Mouse (Mus musculus): Measurements from ENCODE around the gene Wdr59. TPM values are rescaled to one million over a fixed set of nuclear protein-coding genes. Genes with fewer than 3 reads are reported as not detected.

Gene Wdr59
- polyA plus RNA-seq, 1 experiment from 2014 or later, result 3.4 TPM

DNA sequence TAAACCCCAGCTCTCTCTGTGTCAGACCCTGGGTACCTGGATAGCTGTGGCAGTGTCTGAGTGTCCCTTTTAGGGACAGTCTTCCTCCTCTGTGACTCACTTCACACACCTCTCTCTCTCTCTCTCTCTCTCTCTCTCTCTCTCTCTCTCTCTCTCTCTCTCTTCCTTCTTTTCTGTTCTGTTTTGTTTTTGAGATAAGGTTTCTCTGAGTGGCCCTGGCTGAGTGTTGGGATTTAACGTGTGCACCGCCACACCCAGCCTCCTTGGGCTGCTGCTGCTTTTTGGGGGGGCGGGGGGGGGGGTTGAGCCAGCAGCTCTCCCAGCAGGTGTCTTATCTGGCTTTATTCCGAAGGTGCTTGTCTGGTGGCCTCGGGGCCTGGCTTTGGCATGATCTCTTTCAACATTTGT, 43.9 kb upstream of the Wdr59 start:
- 21% methylated on average over 5 of the region's 5 CpGs for WGBS
- 0 out of 4 replicates have a peak overlapping the region, but pooled peaks of 1 of the 2 experiments have one; percentile 24 for H3K27ac ChIP-seq (replicated peaks in 1 of 2; ENCODE audit: control insufficient read depth in 1 of 2, insufficient read depth in 1 of 2, low read depth in 2 of 2, low read length in 2 of 2)
- H3K27me3 ChIP-seq (ENCODE audit: control insufficient read depth, insufficient read depth, low read length), result no peaks in the 10 kb centered on the region
- H3K4me2 ChIP-seq (ENCODE audit: low read length), result peak overlapping the region; percentile 5; the same call in 1 of the 2 replicates
- H3K4me3 ChIP-seq (ENCODE audit: control insufficient read depth in 1 of 2, insufficient read depth in 1 of 2, low read depth in 1 of 2, low read length in 2 of 2), result no peak overlapping the region
- no peak overlapping the region for H3K9ac ChIP-seq (ENCODE audit: low read length)
- ATAC-seq (ENCODE audit: insufficient number of reproducible peaks, insufficient read depth, low FRiP score, low read depth), result no peak
- no peaks in the 10 kb centered on the region for H3K36me3 ChIP-seq (ENCODE audit: control insufficient read depth, insufficient read depth, low read length)
- H3K4me1 ChIP-seq (ENCODE audit: control insufficient read depth in 2 of 2, insufficient read depth in 2 of 2, low read length in 2 of 2), result peaks cover 21 to 46% of the 10 kb centered on the region in 2 experiments
- no peaks in the 10 kb centered on the region for H3K9me3 ChIP-seq (ENCODE audit: control insufficient read depth, low read length)

- no peaks in the 10 kb centered on the region for H3K36me3 ChIP-seq (ENCODE audit: control insufficient read depth, insufficient read depth, low read length)
- H3K27ac ChIP-seq (replicated peaks in 1 of 2; ENCODE audit: control insufficient read depth in 1 of 2, insufficient read depth in 1 of 2, low read depth in 2 of 2, low read length in 2 of 2), result no peak overlapping the region
- H3K4me2 ChIP-seq (ENCODE audit: low read length), result no peak overlapping the region
- H3K27me3 ChIP-seq (ENCODE audit: control insufficient read depth, insufficient read depth, low read length), result no peaks in the 10 kb centered on the region
- H3K9me3 ChIP-seq (ENCODE audit: control insufficient read depth, low read length), result no peaks in the 10 kb centered on the region
- ATAC-seq (ENCODE audit: insufficient number of reproducible peaks, insufficient read depth, low FRiP score, low read depth), result no peak
- H3K4me1 ChIP-seq (ENCODE audit: control insufficient read depth in 2 of 2, insufficient read depth in 2 of 2, low read length in 2 of 2), result peaks cover 21 to 52% of the 10 kb centered on the region in 2 experiments
- no peak overlapping the region for H3K9ac ChIP-seq (ENCODE audit: low read length)
- WGBS, result 79% methylated on average over 2 of the region's 2 CpGs
- no peak overlapping the region for H3K4me3 ChIP-seq (ENCODE audit: control insufficient read depth in 1 of 2, insufficient read depth in 1 of 2, low read depth in 1 of 2, low read length in 2 of 2)
These were observed 42.2 kb upstream of the Wdr59 start for GRCm38 (mm10) chr8:111564093-111564492.

DNA sequence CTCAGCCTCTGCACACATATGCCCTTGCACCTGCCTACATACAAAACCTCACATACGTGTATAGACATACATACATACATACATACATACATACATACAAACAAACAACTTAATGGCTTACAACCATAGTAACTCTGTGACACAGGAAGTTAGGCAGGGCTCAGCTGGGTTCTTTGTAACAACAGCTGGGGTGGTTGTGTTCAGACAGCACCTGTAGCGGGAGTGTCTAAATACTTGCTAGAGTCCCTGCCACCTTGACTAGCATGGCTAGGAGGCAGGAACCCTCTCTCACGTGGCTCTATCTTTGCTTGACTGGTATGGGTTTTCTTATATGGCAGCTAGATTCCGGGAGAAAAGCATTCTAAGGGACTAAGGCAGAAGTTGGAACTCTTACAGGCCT, 41.8 kb upstream of the Wdr59 start:
- 94% methylated on average over 4 of the region's 4 CpGs for WGBS
- Histone ChIP-seq H3K4me1 (ENCODE audit: control insufficient read depth in 2 of 2, insufficient read depth in 2 of 2, low read length in 2 of 2) (peaks cover 23 to 56% of the 10 kb centered on the region in 2 experiments), H3K9me3 (ENCODE audit: control insufficient read depth, low read length) (no peaks in the 10 kb centered on the region), H3K36me3 (ENCODE audit: control insufficient read depth, insufficient read depth, low read length) (no peaks in the 10 kb centered on the region), H3K4me2 (ENCODE audit: low read length) (no peak overlapping the region), H3K9ac (ENCODE audit: low read length) (no peak overlapping the region), H3K27ac (replicated peaks in 1 of 2; ENCODE audit: control insufficient read depth in 1 of 2, insufficient read depth in 1 of 2, low read depth in 2 of 2, low read length in 2 of 2) (no peak overlapping the region), H3K4me3 (ENCODE audit: control insufficient read depth in 1 of 2, insufficient read depth in 1 of 2, low read depth in 1 of 2, low read length in 2 of 2) (no peak overlapping the region), H3K27me3 (ENCODE audit: control insufficient read depth, insufficient read depth, low read length) (no peaks in the 10 kb centered on the region)
- ATAC-seq (ENCODE audit: insufficient number of reproducible peaks, insufficient read depth, low FRiP score, low read depth), result no peak

DNA sequence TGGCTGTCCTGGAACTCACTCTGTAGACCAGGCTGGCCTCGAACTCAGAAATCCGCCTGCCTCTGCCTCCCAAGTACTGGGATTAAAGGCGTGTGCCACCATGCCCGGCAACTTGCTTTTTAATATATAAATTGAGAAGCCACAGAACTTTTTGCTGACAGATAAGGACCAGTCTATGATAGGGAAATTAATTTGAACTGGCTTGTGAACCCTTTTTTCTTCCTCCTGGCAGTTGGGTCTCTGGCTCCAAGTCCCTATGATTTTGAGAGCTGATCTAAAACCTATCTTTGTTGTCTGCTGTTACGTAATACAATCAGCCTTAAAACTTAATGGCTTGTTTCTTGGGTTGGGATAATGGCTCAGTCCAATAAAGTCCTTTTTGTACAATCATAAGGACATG, 41.2 kb upstream of the Wdr59 start:
- H3K36me3 ChIP-seq (ENCODE audit: control insufficient read depth, insufficient read depth, low read length), result no peaks in the 10 kb centered on the region
- no peaks in the 10 kb centered on the region for H3K27me3 ChIP-seq (ENCODE audit: control insufficient read depth, insufficient read depth, low read length)
- H3K27ac ChIP-seq (replicated peaks in 1 of 2; ENCODE audit: control insufficient read depth in 1 of 2, insufficient read depth in 1 of 2, low read depth in 2 of 2, low read length in 2 of 2), result no peak overlapping the region
- peaks cover 20 to 58% of the 10 kb centered on the region in 2 experiments for H3K4me1 ChIP-seq (ENCODE audit: control insufficient read depth in 2 of 2, insufficient read depth in 2 of 2, low read length in 2 of 2)
- no peak overlapping the region for H3K9ac ChIP-seq (ENCODE audit: low read length)
- H3K9me3 ChIP-seq (ENCODE audit: control insufficient read depth, low read length), result no peaks in the 10 kb centered on the region
- 96% methylated on average over 5 of the region's 5 CpGs for WGBS
- no peak overlapping the region for H3K4me3 ChIP-seq (ENCODE audit: control insufficient read depth in 1 of 2, insufficient read depth in 1 of 2, low read depth in 1 of 2, low read length in 2 of 2)
- H3K4me2 ChIP-seq (ENCODE audit: low read length), result no peak overlapping the region
- no peak for ATAC-seq (ENCODE audit: insufficient number of reproducible peaks, insufficient read depth, low FRiP score, low read depth)

DNA sequence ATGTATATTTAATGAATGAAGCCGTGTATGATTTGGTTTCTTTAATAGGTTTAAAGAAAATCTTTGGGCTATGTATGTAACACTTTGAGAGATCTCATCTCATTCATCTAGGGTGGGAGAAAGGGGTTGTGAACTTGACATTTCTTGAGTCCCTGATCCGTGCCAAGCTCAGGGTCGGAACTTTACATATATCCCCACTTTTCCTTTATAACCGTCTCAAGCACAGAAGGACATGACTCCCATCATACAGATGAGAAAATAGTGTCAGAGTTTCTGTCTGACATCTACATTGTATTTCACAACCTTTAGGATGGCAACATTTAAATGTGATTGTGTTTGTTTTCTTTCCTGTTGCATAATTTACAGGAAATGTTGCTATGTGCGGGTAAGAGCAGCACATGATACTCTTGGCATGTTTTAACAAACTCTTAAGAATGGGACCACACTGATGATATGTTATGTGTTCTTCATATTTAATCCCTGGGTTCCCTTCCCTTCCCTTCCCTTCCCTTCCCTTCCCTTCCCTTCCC, 40.4 kb upstream of the Wdr59 start:
- Histone ChIP-seq H3K36me3 (ENCODE audit: control insufficient read depth, insufficient read depth, low read length) (no peaks in the 10 kb centered on the region), H3K9me3 (ENCODE audit: control insufficient read depth, low read length) (no peaks in the 10 kb centered on the region), H3K4me3 (ENCODE audit: control insufficient read depth in 1 of 2, insufficient read depth in 1 of 2, low read depth in 1 of 2, low read length in 2 of 2) (no peak overlapping the region), H3K4me2 (ENCODE audit: low read length) (no peak overlapping the region), H3K9ac (ENCODE audit: low read length) (no peak overlapping the region), H3K4me1 (ENCODE audit: control insufficient read depth in 2 of 2, insufficient read depth in 2 of 2, low read length in 2 of 2) (peaks cover 22 to 53% of the 10 kb centered on the region in 2 experiments), H3K27me3 (ENCODE audit: control insufficient read depth, insufficient read depth, low read length) (no peaks in the 10 kb centered on the region), H3K27ac (replicated peaks in 1 of 2; ENCODE audit: control insufficient read depth in 1 of 2, insufficient read depth in 1 of 2, low read depth in 2 of 2, low read length in 2 of 2) (0 out of 4 replicates have a peak overlapping the region, but pooled peaks of 1 of the 2 experiments have one; percentile 6)
- ATAC-seq (ENCODE audit: insufficient number of reproducible peaks, insufficient read depth, low FRiP score, low read depth), result no peak
- 89% methylated on average over 5 of the region's 5 CpGs for WGBS

DNA sequence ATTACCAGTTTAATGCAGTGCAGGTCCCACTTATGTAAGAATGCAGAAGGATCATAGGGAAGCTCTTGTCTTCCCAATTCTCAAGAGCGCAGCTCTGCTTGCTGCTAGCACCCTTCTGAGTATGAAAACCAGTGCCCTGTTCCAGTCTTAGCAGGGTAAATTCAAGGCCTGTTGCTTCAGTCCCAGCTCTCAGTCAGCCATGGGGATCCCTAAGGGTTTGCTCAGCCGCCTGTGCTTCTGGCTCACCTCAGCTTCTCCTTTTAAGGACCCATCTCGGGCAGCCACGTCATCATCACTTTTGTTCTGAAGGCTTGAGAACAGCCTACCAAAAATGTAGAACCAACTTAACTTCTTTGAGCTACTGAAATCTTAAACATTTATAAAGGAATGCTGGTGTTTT, 39.9 kb upstream of the Wdr59 start:
- Histone ChIP-seq H3K9ac (ENCODE audit: low read length) (no peak overlapping the region), H3K36me3 (ENCODE audit: control insufficient read depth, insufficient read depth, low read length) (no peaks in the 10 kb centered on the region), H3K27me3 (ENCODE audit: control insufficient read depth, insufficient read depth, low read length) (no peaks in the 10 kb centered on the region), H3K4me3 (ENCODE audit: control insufficient read depth in 1 of 2, insufficient read depth in 1 of 2, low read depth in 1 of 2, low read length in 2 of 2) (no peak overlapping the region), H3K9me3 (ENCODE audit: control insufficient read depth, low read length) (no peaks in the 10 kb centered on the region), H3K4me2 (ENCODE audit: low read length) (peak overlapping the region; percentile 29), H3K4me1 (ENCODE audit: control insufficient read depth in 2 of 2, insufficient read depth in 2 of 2, low read length in 2 of 2) (peaks cover 22 to 52% of the 10 kb centered on the region in 2 experiments), H3K27ac (replicated peaks in 1 of 2; ENCODE audit: control insufficient read depth in 1 of 2, insufficient read depth in 1 of 2, low read depth in 2 of 2, low read length in 2 of 2) (peak overlapping the region; percentile 81 to 83)
- 33% methylated on average over 4 of the region's 4 CpGs for WGBS
- no peak for ATAC-seq (ENCODE audit: insufficient number of reproducible peaks, insufficient read depth, low FRiP score, low read depth)

DNA sequence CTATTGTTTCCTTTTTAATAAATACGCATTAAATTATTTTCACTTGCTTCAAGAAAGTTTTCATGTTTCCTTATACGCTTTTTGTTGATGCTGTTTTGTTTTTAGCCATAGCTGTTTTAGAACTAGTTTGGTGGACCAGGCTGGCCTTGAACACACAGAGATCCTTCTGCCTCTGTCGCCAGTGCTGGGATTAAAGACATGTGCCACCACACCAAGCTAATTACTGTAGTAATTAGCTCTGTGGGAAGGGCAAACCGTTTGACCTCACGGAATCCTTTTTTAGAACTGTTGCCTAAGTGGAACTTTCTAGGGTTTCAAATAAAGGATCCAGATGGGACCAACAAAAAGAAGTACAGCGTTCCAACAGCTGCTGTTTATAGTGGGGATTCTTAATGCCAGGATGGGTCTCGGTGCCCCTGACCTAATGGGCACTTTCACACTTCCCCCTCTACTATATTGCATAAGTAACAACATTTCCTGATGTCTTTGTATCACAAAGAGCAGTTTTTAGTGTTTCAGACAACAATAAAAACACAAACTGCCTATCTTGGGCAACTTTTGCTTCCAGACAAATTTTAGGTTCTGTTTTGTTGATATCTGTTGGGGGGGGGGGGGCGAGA, 29.7 kb upstream of the Wdr59 start:
- ATAC-seq (ENCODE audit: insufficient number of reproducible peaks, insufficient read depth, low FRiP score, low read depth), result no peak
- no peak overlapping the region for H3K27ac ChIP-seq (replicated peaks in 1 of 2; ENCODE audit: control insufficient read depth in 1 of 2, insufficient read depth in 1 of 2, low read depth in 2 of 2, low read length in 2 of 2)
- H3K27me3 ChIP-seq (ENCODE audit: control insufficient read depth, insufficient read depth, low read length), result no peaks in the 10 kb centered on the region
- no peak overlapping the region for H3K9ac ChIP-seq (ENCODE audit: low read length)
- H3K9me3 ChIP-seq (ENCODE audit: control insufficient read depth, low read length), result no peaks in the 10 kb centered on the region
- no peak overlapping the region for H3K4me3 ChIP-seq (ENCODE audit: control insufficient read depth in 1 of 2, insufficient read depth in 1 of 2, low read depth in 1 of 2, low read length in 2 of 2)
- H3K4me1 ChIP-seq (ENCODE audit: control insufficient read depth in 2 of 2, insufficient read depth in 2 of 2, low read length in 2 of 2), result peaks cover 4 to 25% of the 10 kb centered on the region in 2 experiments; a peak in 3 of 4 replicates
- peaks cover 3% of the 10 kb centered on the region; the same call in 1 of the 2 replicates for H3K36me3 ChIP-seq (ENCODE audit: control insufficient read depth, insufficient read depth, low read length)
- H3K4me2 ChIP-seq (ENCODE audit: low read length), result no peak overlapping the region
- 78% methylated on average over 8 of the region's 8 CpGs for WGBS
